Mouse (Mus musculus) CH12.LX (cell line): ENCODE results near the gene Coq3. TPM values are rescaled to one million over a fixed set of nuclear protein-coding genes. Genes with fewer than 3 reads are reported as not detected.
A peak's percentile ranks its signal among the peaks of the same experiment; 100 is the strongest.

Source experiments
- DNase-seq: peaks from one replicate; pipeline ENCODE4 v3.0.0-alpha.2; 2013; ENCODE audit errors: extremely low read depth
- H3K27ac ChIP-seq: 2 replicates; pipeline ENCODE4 v1.5.1; 2012; ENCODE audit warnings: low read depth, mild to moderate bottlenecking, control low read depth, moderate library complexity; ENCODE audit not compliant: insufficient read depth
- H3K27me3 ChIP-seq: replicated peaks from 2 replicates; pipeline ENCODE3; 2012; ENCODE audit warnings: inconsistent platforms
- H3K36me3 ChIP-seq, 2 experiments: replicated peaks in 1 of 2; 2 replicates each; pipeline versions ENCODE3 to v1.6.1; 2012; ENCODE audit warnings: inconsistent platforms in 1 of 2, low read length in 1 of 2, mild to moderate bottlenecking in 1 of 2, mixed read lengths in 1 of 2, moderate library complexity in 1 of 2; ENCODE audit not compliant: control insufficient read depth in 1 of 2, insufficient read depth in 1 of 2
- H3K4me1 ChIP-seq, 2 experiments: 2 replicates each; pipeline ENCODE4 v1.6.1; 2012; ENCODE audit warnings: inconsistent platforms in 1 of 2, moderate library complexity in 1 of 2; ENCODE audit not compliant: insufficient read depth in 2 of 2, control insufficient read depth in 1 of 2
- H3K4me2 ChIP-seq: 2 replicates; pipeline ENCODE4 v1.6.1; 2012; ENCODE audit warnings: low read depth, mild to moderate bottlenecking, control low read depth; ENCODE audit not compliant: poor library complexity, insufficient read depth, severe bottlenecking
- H3K4me3 ChIP-seq, 3 experiments: fragments of 150-350 bp in 1 of 3; sonication (generic) in 1 of 3; replicated peaks in 1 of 3; 2 replicates each; pipeline versions ENCODE3 to v1.5.1; 2011 to 2012; ENCODE audit warnings: low read depth in 2 of 3, low read length in 2 of 3, mild to moderate bottlenecking in 2 of 3, moderate library complexity in 2 of 3, control low read depth in 1 of 3, improper control_type of control experiment in 1 of 3, inconsistent platforms in 1 of 3, mixed read lengths in 1 of 3; ENCODE audit not compliant: poor library complexity in 1 of 3
- H3K79me2 ChIP-seq: replicated peaks from 2 replicates; pipeline ENCODE4 v1.6.1; 2012; ENCODE audit warnings: mild to moderate bottlenecking, moderate library complexity; ENCODE audit not compliant: control insufficient read depth, poor library complexity, insufficient read depth, severe bottlenecking; ENCODE audit errors: extremely low read depth
- H3K9ac ChIP-seq: 2 replicates; pipeline ENCODE4 v1.6.1; 2012; ENCODE audit warnings: low read depth, mild to moderate bottlenecking, control low read depth, moderate library complexity; ENCODE audit not compliant: insufficient read depth
- H3K9me3 ChIP-seq: replicated peaks from 2 replicates; pipeline ENCODE3; 2012; ENCODE audit warnings: low read length, inconsistent platforms, mixed read lengths
- CHD1 ChIP-seq: IDR thresholded peaks from 2 replicates; pipeline ENCODE4 v1.6.1; 2012; ENCODE audit warnings: low read depth, low read length, improper control_type of control experiment, inconsistent platforms
- CHD2 ChIP-seq: IDR thresholded peaks from 2 replicates; pipeline ENCODE4 v1.6.1; 2011; ENCODE audit warnings: low read length, improper control_type of control experiment
- CTCF ChIP-seq, 2 experiments: IDR thresholded peaks in 1 of 2; conservative IDR thresholded peaks in 1 of 2; 2 replicates each; pipeline ENCODE4 v1.5.1; 2011 to 2012; ENCODE audit warnings: low read depth in 2 of 2, low read length in 2 of 2, improper control_type of control experiment in 1 of 2, inconsistent platforms in 1 of 2, mild to moderate bottlenecking in 1 of 2, moderate library complexity in 1 of 2
- ELF1 ChIP-seq: IDR thresholded peaks from 2 replicates; pipeline ENCODE4 v1.6.1; 2014; ENCODE audit warnings: low read depth, mild to moderate bottlenecking, inconsistent platforms, low read length, improper control_type of control experiment
- GABPA ChIP-seq: IDR thresholded peaks from 2 replicates; pipeline ENCODE4 v1.6.1; 2012; ENCODE audit warnings: low read depth, low read length, improper control_type of control experiment, inconsistent platforms; ENCODE audit not compliant: insufficient replicate concordance
- IRF4 ChIP-seq: IDR thresholded peaks from 2 replicates; pipeline ENCODE4 v1.6.1; 2014; ENCODE audit warnings: low read depth, mild to moderate bottlenecking, inconsistent platforms, low read length, improper control_type of control experiment
- JUND ChIP-seq: conservative IDR thresholded peaks from 2 replicates; pipeline ENCODE4 v1.6.1; 2011; ENCODE audit warnings: low read depth, low read length, improper control_type of control experiment
- KAT2A ChIP-seq: IDR thresholded peaks from 2 replicates; pipeline ENCODE4 v1.6.1; 2012; ENCODE audit warnings: low read length, improper control_type of control experiment, inconsistent platforms; ENCODE audit not compliant: insufficient replicate concordance
- MAFK ChIP-seq: IDR thresholded peaks from 2 replicates; pipeline ENCODE4 v1.6.1; 2011; ENCODE audit warnings: low read length, improper control_type of control experiment; ENCODE audit not compliant: insufficient replicate concordance
- MAX ChIP-seq: IDR thresholded peaks from 2 replicates; pipeline ENCODE4 v1.6.1; 2011; ENCODE audit warnings: low read length, improper control_type of control experiment
- MAZ ChIP-seq: IDR thresholded peaks from 2 replicates; pipeline ENCODE4 v1.6.1; 2012; ENCODE audit warnings: low read depth, mild to moderate bottlenecking, inconsistent platforms, low read length, improper control_type of control experiment, moderate library complexity
- MEF2A ChIP-seq: IDR thresholded peaks from 2 replicates; pipeline ENCODE4 v1.6.1; 2014; ENCODE audit warnings: low read depth, mild to moderate bottlenecking, inconsistent platforms, low read length, improper control_type of control experiment, borderline replicate concordance
- MYC ChIP-seq: IDR thresholded peaks from 2 replicates; pipeline ENCODE4 v1.6.1; 2011; ENCODE audit warnings: low read depth, mild to moderate bottlenecking, improper control_type of control experiment, low read length
- NELFE ChIP-seq: IDR thresholded peaks from 2 replicates; pipeline ENCODE4 v1.6.1; 2011; ENCODE audit warnings: low read depth, low read length, improper control_type of control experiment
- NRF1 ChIP-seq: IDR thresholded peaks from 2 replicates; pipeline ENCODE4 v1.6.1; 2014; ENCODE audit warnings: low read depth, mild to moderate bottlenecking, inconsistent platforms, low read length, improper control_type of control experiment, moderate library complexity
- PAX5 ChIP-seq: IDR thresholded peaks from 2 replicates; pipeline ENCODE4 v1.6.1; 2012; ENCODE audit warnings: low read length, inconsistent platforms, mixed read lengths
- POLR2A ChIP-seq: IDR thresholded peaks from 2 replicates; pipeline ENCODE4 v1.6.1; 2011; ENCODE audit warnings: low read depth, mild to moderate bottlenecking, improper control_type of control experiment, low read length
- POLR2AphosphoS2 ChIP-seq: IDR thresholded peaks from 2 replicates; pipeline ENCODE4 v1.6.1; 2011; ENCODE audit warnings: low read depth, low read length, improper control_type of control experiment
- RAD21 ChIP-seq: IDR thresholded peaks from 2 replicates; pipeline ENCODE4 v1.6.1; 2011; ENCODE audit warnings: low read depth, mild to moderate bottlenecking, low read length, improper control_type of control experiment, moderate library complexity
- TCF12 ChIP-seq: IDR thresholded peaks from 2 replicates; pipeline ENCODE4 v1.6.1; 2014; ENCODE audit warnings: low read depth, mild to moderate bottlenecking, inconsistent platforms, low read length, improper control_type of control experiment
- USF2 ChIP-seq: conservative IDR thresholded peaks from 2 replicates; pipeline ENCODE4 v1.6.1; 2011; ENCODE audit warnings: low read depth, low read length, improper control_type of control experiment
- ZC3H11A ChIP-seq: IDR thresholded peaks from 2 replicates; pipeline ENCODE4 v1.6.1; 2012; ENCODE audit warnings: low read depth, mild to moderate bottlenecking, inconsistent platforms, low read length, improper control_type of control experiment
- ZKSCAN1 ChIP-seq: IDR thresholded peaks from 2 replicates; pipeline ENCODE4 v1.6.1; 2012; ENCODE audit warnings: low read depth, inconsistent platforms, low read length, improper control_type of control experiment, borderline replicate concordance
- ZMIZ1 ChIP-seq: IDR thresholded peaks from 2 replicates; pipeline ENCODE4 v1.6.1; 2012; ENCODE audit warnings: low read depth, mild to moderate bottlenecking, inconsistent platforms, low read length, improper control_type of control experiment
- dilution Hi-C: fragments of 300-500 bp; cut with MboI; formaldehyde crosslinking; loops from 2 replicates; pipeline ENCODE4 v1.14.3; 2020; ENCODE audit warnings: low sequenced_read_pairs; ENCODE audit not compliant: extremely low pct_unique_long_range_greater_than_20kb, extremely low pct_ligation_motif_present
- in situ Hi-C: fragments of 300-500 bp; cut with MboI; formaldehyde crosslinking; loops from 3 replicates; pipeline ENCODE4 v1.14.3; 2019; ENCODE audit warnings: low sequenced_read_pairs, low pct_ligation_motif_present, low pct_unique_long_range_greater_than_20kb, mixed read lengths
- polyA plus RNA-seq: library from polyadenylated mRNA; unstranded; fragments of >175 nt; gene quantifications from 2 replicates; pipeline ENCODE4 v1.2.1, GENCODE M21; 2012; ENCODE audit warnings: low read depth; ENCODE audit not compliant: insufficient read length
- total RNA-seq, 2 experiments: library from RNA; depleted of rRNA; stranded (reverse); fragments of 300-350 nt in 1 of 2; fragments of >200 nt in 1 of 2; gene quantifications; 2 replicates each; pipeline ENCODE4 v1.2.3; 2012 to 2014

The Coq3 gene
- total and polyA plus RNA-seq, 3 experiments = 5.1 to 9.2 (median 8.2) TPM

DNA sequence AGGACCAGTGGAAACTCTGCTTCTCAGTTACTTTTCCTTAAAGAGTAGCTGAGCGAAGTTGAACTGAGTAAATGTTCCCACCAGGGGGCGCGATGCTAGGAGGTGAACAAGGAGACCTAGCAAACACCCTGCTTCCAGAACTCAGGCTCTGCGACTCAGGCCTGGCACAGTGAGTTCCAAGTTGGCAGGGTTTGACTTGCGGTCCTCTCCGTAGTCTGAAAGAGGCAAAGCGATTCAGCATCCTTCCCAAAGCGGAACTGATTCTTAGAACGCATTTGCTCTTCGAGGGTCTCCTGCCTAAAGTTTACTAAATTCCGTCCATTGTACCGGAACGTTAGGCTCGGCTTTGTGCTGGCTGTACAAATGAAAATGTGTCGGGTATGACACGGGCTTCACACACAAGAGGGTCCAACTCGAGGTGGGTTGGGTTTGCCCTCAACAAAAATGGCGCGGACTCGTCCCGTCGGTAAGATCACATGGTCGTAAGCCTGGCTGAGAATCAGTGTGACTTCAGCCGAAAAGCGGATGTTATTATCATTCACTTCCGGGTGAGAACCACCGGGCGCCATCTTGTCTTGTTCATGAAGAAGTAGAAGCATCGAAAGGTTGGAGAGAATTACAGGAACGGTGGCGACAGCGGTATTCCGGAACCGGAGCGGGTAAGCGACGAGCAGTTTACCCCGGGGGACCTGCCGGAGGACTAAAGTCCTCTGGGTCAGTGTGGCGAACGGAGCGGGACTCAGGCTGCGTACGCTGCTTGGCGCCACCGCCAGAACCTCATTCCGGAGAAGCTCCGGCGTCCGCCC is 31.8 kb upstream of the Coq3 start, which contains the start of gene Pnisr (continued):
- TF ChIP-seq NELFE (peak; percentile 74), ELF1 (peak; percentile 77), MAZ (no peak; the same call in 1 of the 2 replicates), CHD2 (peak; percentile 97), MYC (peak; percentile 92), USF2 (peak; percentile 70), CHD1 (peak; percentile 93), MAX (peak; percentile 90)

DNA sequence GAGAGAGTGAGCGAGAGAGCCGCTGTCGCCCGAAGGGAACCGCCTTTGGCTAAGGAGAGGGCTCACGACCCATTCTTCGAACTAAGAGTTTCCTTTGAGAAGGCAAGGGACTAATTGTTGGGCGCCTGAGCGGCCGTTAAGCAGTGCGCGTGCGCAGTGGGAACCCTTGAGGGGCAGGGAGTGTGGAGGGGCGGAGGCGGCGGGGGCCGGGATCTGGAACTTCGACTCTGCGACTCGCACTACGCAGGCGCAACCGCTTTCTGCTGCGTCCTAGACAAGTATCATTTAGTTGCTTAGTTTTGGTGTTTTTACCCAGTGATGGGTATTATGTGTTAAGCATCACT is 31.2 kb upstream of the Coq3 start:
- no peaks in the 10 kb centered on the region for H3K27me3 ChIP-seq
- in situ Hi-C loops = loop anchor here (10.0 kb wide), 1 partner anchor 107 kb away; no protein-coding TSS in a partner anchor
- H3K79me2 ChIP-seq = peaks cover 39% of the 10 kb centered on the region
- peak overlapping the region; percentile 97 for H3K27ac ChIP-seq
- dilution Hi-C loops = no loop called here
- TF ChIP-seq POLR2A = peak; percentile 7; the same call in 1 of the 2 replicates
- peak; percentile 96 for TF ChIP-seq NRF1
- no peak for TF ChIP-seq GABPA
- TF ChIP-seq PAX5 = no peak
- H3K4me2 ChIP-seq = no peak overlapping the region
- H3K4me1 ChIP-seq = peaks cover 6 to 40% of the 10 kb centered on the region in 2 experiments
- H3K4me3 ChIP-seq = peak overlapping the region; percentile 83 to 94 (median 92)
- H3K9ac ChIP-seq = peak overlapping the region; percentile 93
- DNase-seq = peak; percentile 89
- H3K36me3 ChIP-seq = peaks cover 0 to 15% of the 10 kb centered on the region in 2 experiments
- no peaks in the 10 kb centered on the region for H3K9me3 ChIP-seq

DNA sequence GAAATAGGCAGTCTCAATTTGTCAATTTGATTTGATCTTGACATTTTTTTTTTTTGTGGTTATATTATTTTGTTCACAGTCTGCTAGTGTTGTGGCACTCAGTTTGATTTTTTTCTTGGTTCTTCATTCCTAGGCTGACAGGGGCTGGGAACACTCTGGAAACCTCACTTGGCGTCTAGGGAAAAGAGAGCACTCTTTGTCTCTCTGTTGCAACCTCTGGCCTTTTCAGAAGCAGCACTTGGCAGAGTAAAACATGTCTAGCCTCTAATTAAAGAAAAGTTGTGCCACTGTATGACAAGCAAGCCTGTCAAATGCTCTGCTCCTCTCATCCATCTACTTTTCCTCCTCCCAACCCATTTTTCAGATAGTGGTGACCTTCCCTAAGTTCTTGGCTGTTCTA is 22.0 kb upstream of the Coq3 start:
- in situ Hi-C loops = no loop called here
- Histone ChIP-seq H3K79me2 (peaks cover 47% of the 10 kb centered on the region), H3K4me1 (peaks cover 0 to 7% of the 10 kb centered on the region in 2 experiments; a peak in 1 of 4 replicates), H3K4me2 (no peak overlapping the region), H3K9ac (no peak overlapping the region), H3K27ac (no peak overlapping the region), H3K4me3 (no peak overlapping the region), H3K36me3 (peaks cover 47 to 83% of the 10 kb centered on the region in 2 experiments), H3K9me3 (no peaks in the 10 kb centered on the region), H3K27me3 (no peaks in the 10 kb centered on the region)
- TF ChIP-seq KAT2A = no peak
- no peak for TF ChIP-seq POLR2A
- TF ChIP-seq MAFK = no peak
- TF ChIP-seq USF2 = no peak
- no peak for TF ChIP-seq TCF12
- TF ChIP-seq CTCF (conservative IDR thresholded peaks at IDR 0.05 in 1 of 2, IDR thresholded peaks at IDR 0.05 in 1 of 2; ENCODE audit: low read depth in 2 of 2, low read length in 2 of 2) = no peak
- TF ChIP-seq JUND = no peak
- no peak for TF ChIP-seq MEF2A
- no peak for TF ChIP-seq POLR2AphosphoS2
- no peak for TF ChIP-seq RAD21
- no peak for TF ChIP-seq ZMIZ1
- TF ChIP-seq ZC3H11A = no peak
- TF ChIP-seq MYC = no peak
- no peak for TF ChIP-seq ZKSCAN1
- TF ChIP-seq IRF4 = no peak
- no peak for TF ChIP-seq CHD2
- TF ChIP-seq ELF1 = no peak
- no peak for TF ChIP-seq GABPA
- dilution Hi-C loops = no loop called here
- DNase-seq = no peak
